Mouse (Mus musculus) small intestine, adult 2 months (tissue): ENCODE data around the gene Btbd35f6.
"Not testable (repeated sequence)": the region's sequence is repeated elsewhere in the genome, so short reads cannot be mapped to it uniquely, and the experiment has no call there.

ENCODE experiments used
- CTCF ChIP-seq: fragments of 200-500 bp; IDR thresholded peaks from 2 replicates; pipeline ENCODE4 v1.5.1; 2012; ENCODE audit warnings: low read depth, mild to moderate bottlenecking, control low read depth, inconsistent platforms, low read length, moderate library complexity, mixed read lengths; ENCODE audit not compliant: insufficient replicate concordance, insufficient read length; ENCODE audit errors: extremely low read depth
- POLR2A ChIP-seq: fragments of 200-500 bp; IDR thresholded peaks from 2 replicates; pipeline ENCODE4 v1.6.1; 2012; ENCODE audit warnings: low read depth, mild to moderate bottlenecking, control low read depth, inconsistent platforms, low read length, moderate library complexity

DNA sequence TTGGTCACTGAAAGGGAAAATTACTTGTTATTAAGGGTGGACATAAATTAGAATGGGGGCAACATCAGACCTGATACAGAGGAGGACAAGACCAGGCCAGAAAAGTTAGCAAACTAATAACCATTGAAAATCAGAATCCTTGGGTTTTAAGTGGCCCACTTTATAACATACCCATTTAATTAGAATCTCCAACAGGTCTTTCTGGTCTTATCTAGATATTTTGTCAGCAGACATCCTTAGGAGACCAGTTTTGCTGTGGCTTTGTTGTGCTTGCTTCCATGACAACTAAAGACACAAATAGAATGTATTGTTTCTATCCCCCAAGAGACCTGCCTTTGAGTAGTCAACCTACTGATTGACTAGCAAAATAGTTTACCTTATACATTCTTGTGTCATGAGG lies 30.4 kb upstream of the Btbd35f6 start, which contains the start of gene Gm21870:
- TF ChIP-seq POLR2A, CTCF: not testable (repeated sequence)
